Mouse (Mus musculus) kidney, postnatal 0 days (tissue): Measurements from ENCODE around the gene Ogdh. TPM values are rescaled to one million over a fixed set of nuclear protein-coding genes. Genes with fewer than 3 reads are reported as not detected.

ENCODE experiments used
- ATAC-seq: fragments of 200-750 bp; cut with Nextera tagmentation; replicated peaks from 2 replicates; pipeline ENCODE4 v1.8.0; 2017; ENCODE audit warnings: low read depth, moderate number of reproducible peaks, moderate TSS enrichment, moderate library complexity; ENCODE audit not compliant: low FRiP score
- DNase-seq: peaks from one replicate; pipeline ENCODE4 v3.0.0-alpha.2; 2016; ENCODE audit warnings: low spot score
- H3K27ac ChIP-seq: fragments of 300-500 bp; sonication (generic); 2 replicates; pipeline ENCODE4 v1.5.1; 2014; ENCODE audit warnings: mild to moderate bottlenecking
- H3K27me3 ChIP-seq: fragments of 300-500 bp; sonication (generic); 2 replicates; pipeline ENCODE4 v1.6.1; 2014; ENCODE audit warnings: low read length, mixed read lengths; ENCODE audit not compliant: insufficient read depth
- H3K36me3 ChIP-seq: fragments of 300-500 bp; sonication (generic); 2 replicates; pipeline ENCODE4 v1.6.1; 2014; ENCODE audit warnings: low read length, mixed read lengths; ENCODE audit not compliant: insufficient read depth
- H3K4me1 ChIP-seq: fragments of 300-500 bp; sonication (generic); replicated peaks from 2 replicates; pipeline ENCODE4 v1.6.1; 2014; ENCODE audit warnings: antibody characterized with exemption, low read length, mixed read lengths; ENCODE audit not compliant: insufficient read depth
- H3K4me2 ChIP-seq: fragments of 300-500 bp; sonication (generic); 2 replicates; pipeline ENCODE4 v1.6.1; 2014; ENCODE audit warnings: mild to moderate bottlenecking, low read length, moderate library complexity, mixed read lengths
- H3K4me3 ChIP-seq: fragments of 300-500 bp; sonication (generic); replicated peaks from 2 replicates; pipeline ENCODE4 v1.5.1; 2014; ENCODE audit warnings: low read depth, low read length
- H3K9ac ChIP-seq: fragments of 300-500 bp; sonication (generic); 2 replicates; pipeline ENCODE4 v1.6.1; 2014; ENCODE audit warnings: low read depth, low read length
- H3K9me3 ChIP-seq: fragments of 300-500 bp; sonication (generic); replicated peaks from 2 replicates; pipeline ENCODE4 v1.6.1; 2016; ENCODE audit warnings: low read length, inconsistent platforms, mixed read lengths
- CTCF ChIP-seq: IDR thresholded peaks from 2 replicates; pipeline ENCODE4 v1.5.1; 2016; ENCODE audit warnings: antibody characterized with exemption, low read depth, mild to moderate bottlenecking, moderate library complexity
- WGBS: fragments of 180-500 bp; shearing (Covaris S2); extraction: QIAGEN DNeasy Blood & Tissue Kit; methylation state at CpG from one replicate; pipeline ENCODE4 v1.1.7; 2014; 5-methylcytosine and 5-hydroxymethylcytosine counted together
- microRNA-seq: library from miRNA; unstranded; fragments of <30 nt; microRNA quantifications from one replicate; pipeline ENCODE4, GENCODE M21; 2016
- polyA plus RNA-seq: library from polyadenylated mRNA; unstranded; fragments of >200 nt; fragmentation: Nextera tagmentation; extraction: Ambion mirVana; gene quantifications from 2 replicates; pipeline ENCODE4 v1.2.1, GENCODE M21; 2015

The Ogdh gene
- polyA plus RNA-seq, 1 experiment from 2014 or later: 125 TPM

DNA sequence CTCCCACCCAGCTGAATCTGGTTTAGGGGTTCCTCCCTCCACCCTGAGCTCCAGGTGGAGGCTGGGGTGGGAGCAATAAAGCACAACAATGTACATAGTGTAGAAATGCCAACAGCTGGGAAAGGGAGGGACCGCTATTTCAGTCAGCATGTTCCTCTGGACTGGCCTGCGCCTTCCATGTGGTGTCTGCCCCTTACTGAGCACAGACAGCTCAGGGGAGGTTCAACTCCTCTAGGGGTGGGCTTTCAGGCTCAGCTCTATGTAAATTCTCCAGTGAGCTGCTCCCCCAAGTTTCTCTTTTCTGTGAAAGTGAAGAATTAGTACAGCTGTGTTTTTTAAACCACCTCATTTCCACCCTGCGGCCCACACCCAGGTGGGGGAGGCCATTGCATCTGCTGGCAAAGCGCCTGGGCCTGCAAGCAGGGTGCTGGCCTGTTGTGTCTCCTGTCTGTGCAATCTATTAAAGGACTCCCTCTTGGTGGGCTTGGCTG lies 114.2 kb downstream of the Ogdh start:
- WGBS: 34% methylated on average over 4 of the region's 4 CpGs
- Histone ChIP-seq H3K36me3 (peaks cover 45% of the 10 kb centered on the region), H3K27me3 (no peaks in the 10 kb centered on the region), H3K4me2 (no peak overlapping the region), H3K4me3 (no peak overlapping the region), H3K9ac (peak overlapping the region; percentile 37; the same call in 1 of the 2 replicates), H3K27ac (peak overlapping the region; percentile 89), H3K4me1 (peaks cover 26% of the 10 kb centered on the region; the same call in 1 of the 2 replicates), H3K9me3 (no peaks in the 10 kb centered on the region)
- DNase-seq: peak; percentile 64
- ATAC-seq: no peak; the same call in 1 of the 2 replicates
- no peak for TF ChIP-seq CTCF

Small RNA genes within 50 kb of the gene (microRNA-seq; reads per million reads assigned to microRNA genes)
- 0.60 reads per million for gene Mir7651

Other genes with a start within 250 kb of the Ogdh start
- 3.3 and 3.5 TPM in 2 replicates for gene Camk2b, start 225.3 kb upstream of the Ogdh start, polyA plus RNA-seq
- gene A730071L15Rik, start 91.6 kb upstream of the Ogdh start, polyA plus RNA-seq: 0.53 and 0.84 TPM in 2 replicates
- gene Nudcd3, start 91.2 kb upstream of the Ogdh start, polyA plus RNA-seq: 28.1 and 29.1 TPM in 2 replicates
- gene Npc1l1, start 61.5 kb upstream of the Ogdh start, polyA plus RNA-seq: 0.10 and 0.11 TPM in 2 replicates
- 73.2 and 75.3 TPM in 2 replicates for gene Ddx56, start 23.9 kb upstream of the Ogdh start, polyA plus RNA-seq
- 163 and 168 TPM in 2 replicates for gene Tmed4, start 16.8 kb upstream of the Ogdh start, polyA plus RNA-seq
- gene Zmiz2, start 97.4 kb downstream of the Ogdh start, polyA plus RNA-seq: 9.9 TPM in 2 replicates
- 5,621 and 5,791 TPM in 2 replicates for gene Ppia, start 123.8 kb downstream of the Ogdh start, polyA plus RNA-seq
- 441 and 458 TPM in 2 replicates for gene H2afv, start 152.8 kb downstream of the Ogdh start, polyA plus RNA-seq
- 24.5 and 26.4 TPM in 2 replicates for gene Purb, start 184.3 kb downstream of the Ogdh start, polyA plus RNA-seq
- 0.42 and 0.83 TPM in 2 replicates for gene Myo1g, start 229.3 kb downstream of the Ogdh start, polyA plus RNA-seq